Mouse (Mus musculus) stomach, embryonic 15.5 days (tissue): Measurements from ENCODE around the gene Ctso. TPM values are rescaled to one million over a fixed set of nuclear protein-coding genes. Genes with fewer than 3 reads are reported as not detected.

Experiments
- ATAC-seq: fragments of 200-750 bp; cut with Nextera tagmentation; 2 replicates; pipeline ENCODE4 v1.8.0; 2017; ENCODE audit warnings: low read depth, moderate number of reproducible peaks, moderate TSS enrichment; ENCODE audit not compliant: insufficient read depth, low FRiP score
- H3K27ac ChIP-seq: fragments of 300-500 bp; sonication (generic); 2 replicates; pipeline ENCODE4 v1.5.1; 2015; ENCODE audit warnings: mild to moderate bottlenecking, inconsistent platforms
- H3K27me3 ChIP-seq: fragments of 300-500 bp; sonication (generic); replicated peaks from 2 replicates; pipeline ENCODE4 v1.6.1; 2015; ENCODE audit warnings: inconsistent platforms
- H3K36me3 ChIP-seq: fragments of 300-500 bp; sonication (generic); 2 replicates; pipeline ENCODE4 v1.6.1; 2015; ENCODE audit warnings: inconsistent platforms
- H3K4me1 ChIP-seq: fragments of 300-500 bp; sonication (generic); 2 replicates; pipeline ENCODE4 v1.6.1; 2015; ENCODE audit warnings: inconsistent platforms
- H3K4me2 ChIP-seq: fragments of 300-500 bp; sonication (generic); 2 replicates; pipeline ENCODE4 v1.6.1; 2015; ENCODE audit warnings: mild to moderate bottlenecking, inconsistent platforms
- H3K4me3 ChIP-seq: fragments of 300-500 bp; sonication (generic); replicated peaks from 2 replicates; pipeline ENCODE4 v1.5.1; 2015; ENCODE audit warnings: inconsistent platforms
- H3K9ac ChIP-seq: fragments of 300-500 bp; sonication (generic); 2 replicates; pipeline ENCODE4 v1.6.1; 2015; ENCODE audit warnings: inconsistent platforms
- H3K9me3 ChIP-seq: fragments of 300-500 bp; sonication (generic); 2 replicates; pipeline ENCODE4 v1.6.1; 2016; ENCODE audit warnings: inconsistent platforms
- WGBS: fragments of 180-500 bp; shearing (Covaris S2); methylation state at CpG from one replicate; pipeline ENCODE4 v1.1.7; 2015; 5-methylcytosine and 5-hydroxymethylcytosine counted together
- polyA plus RNA-seq: library from polyadenylated mRNA; unstranded; fragments of >200 nt; fragmentation: Nextera tagmentation; extraction: Ambion mirVana; gene quantifications from 2 replicates; pipeline ENCODE4 v1.2.1, GENCODE M21; 2015

Gene Ctso
- polyA plus RNA-seq, 1 experiment from 2014 or later = 18.2 TPM

DNA sequence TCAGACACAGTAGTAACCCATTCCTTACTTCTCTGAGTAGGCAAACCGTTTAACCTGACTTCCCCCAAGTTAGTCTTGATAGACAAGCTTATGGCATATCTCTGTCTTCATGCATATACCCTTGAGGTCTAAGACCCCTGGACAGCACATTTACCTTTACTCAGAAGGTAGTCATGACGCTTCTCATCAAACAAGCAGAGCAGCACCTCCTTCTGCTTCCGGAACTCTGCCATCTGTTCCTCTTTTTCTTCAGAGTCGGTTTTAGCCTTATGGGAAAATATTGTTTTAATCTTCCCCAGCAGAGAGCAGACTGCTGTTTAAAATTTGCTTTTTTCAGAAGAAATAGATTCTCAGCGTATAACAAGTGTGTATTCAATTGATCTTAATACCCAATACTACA, 31.4 kb downstream of the Ctso start:
- WGBS = 76% methylated on average over 5 of the region's 5 CpGs
- H3K27ac ChIP-seq = no peak overlapping the region
- no peak overlapping the region for H3K4me3 ChIP-seq
- H3K4me1 ChIP-seq = no peaks in the 10 kb centered on the region
- H3K27me3 ChIP-seq = no peaks in the 10 kb centered on the region
- no peaks in the 10 kb centered on the region for H3K36me3 ChIP-seq
- ATAC-seq = no peak
- H3K9me3 ChIP-seq = no peaks in the 10 kb centered on the region
- H3K9ac ChIP-seq = no peak overlapping the region
- no peak overlapping the region for H3K4me2 ChIP-seq

- no peak for ATAC-seq
- H3K9me3 ChIP-seq = no peaks in the 10 kb centered on the region
- no peaks in the 10 kb centered on the region for H3K27me3 ChIP-seq
- H3K4me2 ChIP-seq = no peak overlapping the region
- H3K27ac ChIP-seq = no peak overlapping the region
- H3K36me3 ChIP-seq = no peaks in the 10 kb centered on the region
- no peaks in the 10 kb centered on the region for H3K4me1 ChIP-seq
- H3K4me3 ChIP-seq = no peak overlapping the region
- H3K9ac ChIP-seq = no peak overlapping the region
- 65% methylated on average over 3 of the region's 3 CpGs for WGBS
These were observed 32.2 kb downstream of the Ctso start for GRCm38 (mm10) chr3:81964596-81964995.

DNA sequence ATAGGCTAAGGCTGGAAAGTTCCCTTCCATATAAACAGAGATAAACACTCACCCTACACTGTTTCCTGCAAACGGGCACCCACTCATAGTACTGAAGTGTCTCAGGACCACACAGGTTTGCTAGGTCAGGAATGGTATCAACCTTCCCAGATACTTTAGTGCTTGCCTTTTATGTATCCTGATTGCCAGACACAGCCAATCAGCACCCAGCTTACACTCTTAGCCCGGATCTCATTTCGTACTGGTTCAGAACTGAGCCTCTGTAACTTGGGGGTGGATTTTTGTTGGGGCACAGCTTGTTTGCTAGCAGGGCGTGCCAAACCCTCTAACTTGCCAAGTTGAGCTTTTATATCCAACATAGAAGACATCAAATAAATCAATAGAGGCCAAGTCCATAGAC, 43.2 kb downstream of the Ctso start:
- Histone ChIP-seq H3K4me2 (no peak overlapping the region), H3K27ac (no peak overlapping the region), H3K4me3 (no peak overlapping the region), H3K4me1 (peaks cover 6% of the 10 kb centered on the region; the same call in 1 of the 2 replicates), H3K9ac (no peak overlapping the region), H3K9me3 (no peaks in the 10 kb centered on the region), H3K36me3 (no peaks in the 10 kb centered on the region), H3K27me3 (no peaks in the 10 kb centered on the region)
- WGBS = 34% methylated on average over 4 of the region's 4 CpGs
- no peak for ATAC-seq

DNA sequence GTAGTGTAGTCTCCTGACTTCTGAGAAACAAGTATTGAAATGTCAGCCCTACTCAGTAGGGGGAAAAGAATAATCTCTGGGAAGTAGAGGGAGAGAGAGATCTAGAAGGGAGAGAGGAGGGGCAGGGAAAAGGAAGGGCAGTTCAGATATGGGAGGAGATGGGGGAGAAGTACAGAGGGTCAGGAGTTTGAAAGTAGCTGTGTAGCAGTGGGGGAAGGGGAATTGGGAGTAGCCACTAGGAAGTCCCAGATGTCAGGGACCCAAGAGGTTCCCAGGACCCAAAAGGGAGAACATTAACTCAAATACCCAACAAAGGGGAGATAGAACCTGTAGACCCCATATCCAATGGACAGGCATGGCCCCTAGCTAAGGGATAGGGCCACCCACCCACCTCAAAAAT, 43.7 kb downstream of the Ctso start, which contains the start of gene Tdo2:
TSS of gene Tdo2 (minus strand) at position 101 of the 400 bp plus-strand sequence.
- Histone ChIP-seq H3K36me3 (no peaks in the 10 kb centered on the region), H3K27ac (no peak within 1 kb of the TSS), H3K4me3 (no peak within 1 kb of the TSS), H3K4me2 (no peak within 1 kb of the TSS), H3K9me3 (no peaks in the 10 kb centered on the region), H3K4me1 (peaks cover 6% of the 10 kb centered on the region; the same call in 1 of the 2 replicates), H3K9ac (no peak within 1 kb of the TSS), H3K27me3 (no peaks in the 10 kb centered on the region)
- ATAC-seq = no peak

GRCm38 (mm10) chr3:81981576-81981975, 49.2 kb downstream of the Ctso start:
- 81% methylated on average over 5 of the region's 5 CpGs for WGBS
- no peaks in the 10 kb centered on the region for H3K27me3 ChIP-seq
- no peak overlapping the region for H3K27ac ChIP-seq
- no peaks in the 10 kb centered on the region for H3K4me1 ChIP-seq
- H3K9ac ChIP-seq = no peak overlapping the region
- no peak for ATAC-seq
- H3K4me3 ChIP-seq = no peak overlapping the region
- no peak overlapping the region for H3K4me2 ChIP-seq
- H3K9me3 ChIP-seq = no peaks in the 10 kb centered on the region
- H3K36me3 ChIP-seq = no peaks in the 10 kb centered on the region

DNA sequence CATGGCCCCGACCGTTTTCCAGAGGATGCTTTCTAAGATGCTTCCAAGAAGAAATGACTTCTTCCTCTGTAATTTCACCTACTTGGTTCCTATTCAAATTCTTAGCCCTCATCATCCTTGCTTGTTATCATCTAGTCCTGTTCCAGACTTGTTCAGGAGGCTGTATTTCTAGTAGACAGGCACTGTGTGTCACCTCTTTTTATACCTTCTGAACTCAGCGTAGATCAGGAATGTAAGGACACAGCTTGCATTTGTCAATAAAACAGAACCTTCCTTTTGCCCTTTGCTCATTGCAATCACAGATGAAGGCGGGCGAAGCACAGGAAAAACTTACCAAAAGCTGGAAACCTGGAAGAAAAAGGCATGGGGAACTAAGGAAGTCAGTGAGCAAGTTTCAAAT, 49.6 kb downstream of the Ctso start, which contains the start of gene Asic5:
TSS of gene Asic5 (plus strand) at position 301 of the 400 bp plus-strand sequence.
- H3K4me3 ChIP-seq = no peak within 1 kb of the TSS
- no peak within 1 kb of the TSS for H3K9ac ChIP-seq
- ATAC-seq = no peak
- 71% methylated on average over 5 of the region's 5 CpGs for WGBS
- H3K27me3 ChIP-seq = no peaks in the 10 kb centered on the region
- no peak within 1 kb of the TSS for H3K27ac ChIP-seq
- no peaks in the 10 kb centered on the region for H3K4me1 ChIP-seq
- no peak within 1 kb of the TSS for H3K4me2 ChIP-seq
- H3K36me3 ChIP-seq = no peaks in the 10 kb centered on the region
- H3K9me3 ChIP-seq = no peaks in the 10 kb centered on the region

DNA sequence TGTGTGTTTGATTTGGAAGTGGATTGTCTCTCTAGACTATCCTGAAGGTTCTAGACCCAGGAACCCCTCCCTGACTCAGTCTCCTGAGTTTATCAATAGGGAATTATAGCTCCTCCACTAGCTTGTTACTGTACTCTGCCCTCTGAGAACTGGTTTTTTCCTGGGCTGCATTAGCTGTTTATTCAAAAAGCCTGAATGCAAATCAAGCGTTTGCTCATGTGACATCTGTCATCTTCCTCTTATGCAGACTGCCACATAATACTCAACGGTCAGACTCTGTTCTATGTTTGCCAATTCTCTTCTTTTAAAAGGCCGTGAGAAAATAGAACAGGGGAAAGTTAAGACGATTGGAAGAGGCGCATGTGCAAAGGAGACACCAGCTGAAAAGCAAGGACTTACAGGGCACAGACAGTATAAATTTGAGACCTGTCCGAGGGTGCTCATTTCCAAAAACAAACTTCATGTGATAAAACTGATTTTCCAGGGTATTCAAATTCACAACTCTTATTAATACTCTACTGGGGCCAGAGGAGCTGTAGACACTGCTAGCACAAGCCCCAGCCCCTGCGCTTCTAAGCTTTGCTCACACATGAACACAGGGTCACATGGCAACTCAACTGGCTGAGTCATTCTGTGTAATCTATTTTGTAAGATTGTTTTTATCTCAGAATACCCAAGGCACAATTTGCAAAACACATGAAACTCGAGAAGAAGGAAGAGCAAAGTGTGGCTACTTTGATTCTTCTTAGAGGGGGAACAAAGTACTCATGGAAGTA, 50.9 kb downstream of the Ctso start:
- Histone ChIP-seq H3K4me3 (no peak overlapping the region), H3K9me3 (no peaks in the 10 kb centered on the region), H3K27me3 (no peaks in the 10 kb centered on the region), H3K9ac (no peak overlapping the region), H3K4me1 (no peaks in the 10 kb centered on the region), H3K36me3 (no peaks in the 10 kb centered on the region), H3K4me2 (no peak overlapping the region), H3K27ac (no peak overlapping the region)
- 68% methylated on average over 8 of the region's 8 CpGs for WGBS
- no peak for ATAC-seq

GRCm38 (mm10) chr3:81985100-81985499, 52.7 kb downstream of the Ctso start:
- no peaks in the 10 kb centered on the region for H3K9me3 ChIP-seq
- no peak for ATAC-seq
- no peak overlapping the region for H3K9ac ChIP-seq
- 68% methylated on average over 1 of the region's 1 CpGs for WGBS
- no peaks in the 10 kb centered on the region for H3K27me3 ChIP-seq
- no peak overlapping the region for H3K4me3 ChIP-seq
- H3K4me1 ChIP-seq = no peaks in the 10 kb centered on the region
- H3K27ac ChIP-seq = no peak overlapping the region
- no peak overlapping the region for H3K4me2 ChIP-seq
- no peaks in the 10 kb centered on the region for H3K36me3 ChIP-seq

- WGBS = 85% methylated on average over 2 of the region's 2 CpGs
- Histone ChIP-seq H3K4me2 (no peak overlapping the region), H3K27ac (no peak overlapping the region), H3K36me3 (no peaks in the 10 kb centered on the region), H3K27me3 (no peaks in the 10 kb centered on the region), H3K9ac (no peak overlapping the region), H3K4me1 (no peaks in the 10 kb centered on the region), H3K4me3 (no peak overlapping the region), H3K9me3 (no peaks in the 10 kb centered on the region)
- ATAC-seq = no peak
These were observed 53.7 kb downstream of the Ctso start for GRCm38 (mm10) chr3:81986103-81986502.

GRCm38 (mm10) chr3:81987628-81988027, 55.2 kb downstream of the Ctso start:
- Histone ChIP-seq H3K9me3 (no peaks in the 10 kb centered on the region), H3K27me3 (no peaks in the 10 kb centered on the region), H3K4me2 (no peak overlapping the region), H3K4me1 (no peaks in the 10 kb centered on the region), H3K9ac (no peak overlapping the region), H3K4me3 (no peak overlapping the region), H3K36me3 (no peaks in the 10 kb centered on the region), H3K27ac (no peak overlapping the region)
- WGBS = 85% methylated on average over 3 of the region's 3 CpGs
- ATAC-seq = no peak

- ATAC-seq = no peak
- H3K27ac ChIP-seq = no peak overlapping the region
- H3K4me1 ChIP-seq = no peaks in the 10 kb centered on the region
- no peaks in the 10 kb centered on the region for H3K36me3 ChIP-seq
- H3K27me3 ChIP-seq = no peaks in the 10 kb centered on the region
- 32% methylated on average over 2 of the region's 2 CpGs for WGBS
- H3K9ac ChIP-seq = no peak overlapping the region
- no peak overlapping the region for H3K4me2 ChIP-seq
- no peak overlapping the region for H3K4me3 ChIP-seq
- no peaks in the 10 kb centered on the region for H3K9me3 ChIP-seq
These were observed 57.3 kb downstream of the Ctso start for GRCm38 (mm10) chr3:81989692-81990141.

GRCm38 (mm10) chr3:81990531-81990930, 58.1 kb downstream of the Ctso start:
- Histone ChIP-seq H3K9ac (no peak overlapping the region), H3K4me2 (no peak overlapping the region), H3K9me3 (no peaks in the 10 kb centered on the region), H3K36me3 (no peaks in the 10 kb centered on the region), H3K27me3 (no peaks in the 10 kb centered on the region), H3K4me1 (no peaks in the 10 kb centered on the region), H3K4me3 (no peak overlapping the region), H3K27ac (no peak overlapping the region)
- WGBS = 67% methylated on average over 3 of the region's 3 CpGs
- ATAC-seq = no peak
